In the genomic region with DNA sequence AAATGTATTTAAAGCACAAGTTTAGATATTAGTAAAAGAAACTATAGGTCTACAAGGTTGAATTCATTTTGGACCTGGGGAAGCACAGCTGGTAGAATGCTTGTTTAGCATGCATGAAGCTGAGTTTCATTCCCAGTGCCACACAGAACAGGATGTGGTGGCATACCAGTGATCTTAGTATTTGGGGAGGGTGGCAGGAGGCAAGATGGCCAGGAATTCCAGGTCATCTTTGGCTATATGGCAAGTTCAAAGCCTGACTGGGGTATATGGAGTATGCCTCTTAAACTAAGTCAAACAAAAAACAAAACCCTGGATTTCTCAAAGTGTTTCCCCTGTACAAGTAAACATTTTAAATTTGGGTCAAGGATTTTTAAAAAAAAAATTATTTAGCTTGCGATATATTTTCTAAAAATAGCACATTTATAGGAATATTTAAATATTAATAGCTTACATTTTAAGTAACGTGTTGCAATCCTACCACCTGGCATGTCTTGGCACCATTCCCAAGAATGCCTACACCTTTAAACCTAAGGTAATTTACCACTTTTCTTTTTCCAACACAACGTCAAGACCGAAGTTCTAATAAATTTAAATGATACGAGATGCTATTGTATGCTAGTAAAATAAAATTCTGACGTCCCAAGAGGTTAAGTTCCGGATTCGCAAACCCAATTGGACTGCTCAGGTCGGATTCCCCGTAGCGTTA, we compare ENCODE assay signal across 8 mouse cellular contexts. TPM values are rescaled to one million over a fixed set of nuclear protein-coding genes. Genes with fewer than 3 reads are reported as not detected.
DNase-seq lines count a peak whose midpoint lies in the region; ATAC-seq and TF ChIP-seq lines count a peak whose summit lies in the region.

No protein-coding gene starts in this region.

- no peak for ATAC-seq in forebrain, embryonic 11.5 days (replicated peaks; ENCODE audit: low FRiP score)
- no peak for ATAC-seq in stomach, embryonic 14.5 days (ENCODE audit: insufficient number of reproducible peaks, insufficient read depth, low FRiP score, low read depth)
- ATAC-seq in granulocyte monocyte progenitor cell, adult 5-6 weeks (replicated peaks; ENCODE audit: poor library complexity, severe bottlenecking) = no peak
- no peak for ATAC-seq in monocyte, adult 5-6 weeks (replicated peaks; ENCODE audit: insufficient number of reproducible peaks, low FRiP score, low TSS enrichment, poor library complexity, severe bottlenecking)

- H3K9ac ChIP-seq in forebrain, embryonic 11.5 days (ENCODE audit: low read length) = peak overlapping the region; percentile 84
- H3K9ac ChIP-seq in stomach, embryonic 14.5 days (replicated peaks; ENCODE audit: low read depth, low read length) = peak overlapping the region; percentile 50; the same call in 1 of the 2 replicates

- peak overlapping the region; percentile 84; the same call in 1 of the 2 replicates for H3K4me3 ChIP-seq in bone marrow macrophage, adult 2 months (ENCODE audit: insufficient read depth, low read length)
- peak overlapping the region; percentile 87 for H3K4me3 ChIP-seq in forebrain, embryonic 11.5 days (ENCODE audit: low read depth, low read length)
- peak overlapping the region; percentile 72 for H3K4me3 ChIP-seq in stomach, embryonic 14.5 days (ENCODE audit: low read depth, low read length)

- TF ChIP-seq POLR2A in bone marrow macrophage, adult 2 months (IDR thresholded peaks at IDR 0.05; ENCODE audit: borderline replicate concordance, low read depth, low read length) = no peak

- peak; percentile 32 for DNase-seq in left cerebral cortex, postnatal 4 days
- DNase-seq in left cerebral cortex, postnatal 36 days (ENCODE audit: low spot score in 2 of 2) = no peak
- DNase-seq in forebrain, embryonic 11.5 days (ENCODE audit: low spot score) = no peak
- DNase-seq in kidney, postnatal 4 days = peak; percentile 17 to 26

- H3K36me3 ChIP-seq in forebrain, embryonic 11.5 days (ENCODE audit: control insufficient read depth, insufficient read depth, low read length) = no peaks in the 10 kb centered on the region
- H3K36me3 ChIP-seq in stomach, embryonic 14.5 days (ENCODE audit: control insufficient read depth, insufficient read depth, low read length) = no peaks in the 10 kb centered on the region

- H3K27me3 ChIP-seq in forebrain, embryonic 11.5 days (ENCODE audit: control insufficient read depth, insufficient read depth, low read length) = no peaks in the 10 kb centered on the region
- no peaks in the 10 kb centered on the region for H3K27me3 ChIP-seq in stomach, embryonic 14.5 days (ENCODE audit: control insufficient read depth, insufficient read depth, low read length)

- WGBS in forebrain, embryonic 11.5 days = 11% methylated on average over 11 of the region's 11 CpGs
- WGBS in stomach, embryonic 14.5 days = 5% methylated on average over 11 of the region's 11 CpGs

- intact Hi-C loops in left cerebral cortex, postnatal 4 days (cut with DNase I) = no loop called here
- intact Hi-C loops in left cerebral cortex, postnatal 36 days (cut with DNase I) = loop anchor here (5.0 kb wide), 1 partner anchor 241 kb away; the partner anchor contains the start of gene Smad1

- peaks cover 15% of the 10 kb centered on the region for H3K4me1 ChIP-seq in bone marrow macrophage, adult 2 months (ENCODE audit: control insufficient read depth, insufficient read depth, low read length)
- peaks cover 7% of the 10 kb centered on the region; the same call in 1 of the 2 replicates for H3K4me1 ChIP-seq in forebrain, embryonic 11.5 days (replicated peaks; ENCODE audit: control insufficient read depth, insufficient read depth, low read length)
- H3K4me1 ChIP-seq in stomach, embryonic 14.5 days (ENCODE audit: control insufficient read depth, insufficient read depth, low read length) = peaks cover 18% of the 10 kb centered on the region

- H3K4me2 ChIP-seq in forebrain, embryonic 11.5 days (ENCODE audit: low read depth, low read length, severe bottlenecking) = peak overlapping the region; percentile 55
- H3K4me2 ChIP-seq in stomach, embryonic 14.5 days (replicated peaks; ENCODE audit: low read depth, low read length) = peak overlapping the region; percentile 73

- peak overlapping the region; percentile 60 for H3K27ac ChIP-seq in bone marrow macrophage, adult 2 months (ENCODE audit: insufficient read depth, low read depth, low read length)
- peak overlapping the region; percentile 89 for H3K27ac ChIP-seq in forebrain, embryonic 11.5 days (ENCODE audit: low read depth, low read length)
- peak overlapping the region; percentile 86 for H3K27ac ChIP-seq in stomach, embryonic 14.5 days (ENCODE audit: low read length)

- no peaks in the 10 kb centered on the region; the same call in 1 of the 2 replicates for H3K9me3 ChIP-seq in forebrain, embryonic 11.5 days (ENCODE audit: control insufficient read depth, low read length)
- H3K9me3 ChIP-seq in stomach, embryonic 14.5 days (ENCODE audit: control insufficient read depth, low read depth, low read length) = no peaks in the 10 kb centered on the region

- TF ChIP-seq CTCF in bone marrow macrophage, adult 2 months (IDR thresholded peaks at IDR 0.05; ENCODE audit: low read depth, low read length) = no peak

RNA-seq across cellular contexts. Expression of gene Otud4, which starts 1.3 kb away (rescaled TPM):
- 10 to 100 TPM; 49.5 to 50.3 TPM for total RNA-seq in left cerebral cortex, postnatal 4 days (2021)
- total RNA-seq in left cerebral cortex, postnatal 36 days (2021) = 10 to 100 TPM; 36.6 to 38.6 TPM
- 26.8 and 30.7 TPM in 2 replicates for polyA plus RNA-seq in bone marrow macrophage, adult 2 months (2012; ENCODE audit: insufficient read depth, insufficient read length, missing spikeins)
- polyA plus RNA-seq in forebrain, embryonic 11.5 days (2014; fragmentation: Nextera tagmentation; extraction: Ambion mirVana) = 28.5 and 29.7 TPM in 2 replicates
- 27.2 and 28.7 TPM in 2 replicates for polyA plus RNA-seq in stomach, embryonic 14.5 days (2014; fragmentation: Nextera tagmentation; extraction: Ambion mirVana)
- total RNA-seq in granulocyte monocyte progenitor cell, adult 5-6 weeks (2014; fragmentation: Nextera tagmentation) = 77.1 and 77.9 TPM in 2 replicates
- 70.8 and 81.2 TPM in 2 replicates for total RNA-seq in granulocyte monocyte progenitor cell, adult 5-6 weeks (2017)
- 45.2 to 78.5 TPM (median 46.1 TPM) in 3 replicates for total RNA-seq in monocyte, adult 5-6 weeks (2017)

Comparison
In these comparisons a context has a peak if more than half of its experiments do, and no peak if none do; other contexts are left out.
1. DNase-seq: peak in left cerebral cortex, postnatal 4 days (single experiment) and kidney, postnatal 4 days (2 of 2); none in left cerebral cortex, postnatal 36 days (0 of 2) and forebrain, embryonic 11.5 days (single experiment).
2. Peak in every context shown above with its lines, with median percentiles within 50 percentile points of each other: H3K27ac ChIP-seq and H3K4me3 ChIP-seq.